Mouse (Mus musculus) CH12.LX (cell line): Measurements from ENCODE around the gene Ubr4.

Experiments used
- POLR2A ChIP-seq: IDR thresholded peaks from 2 replicates; pipeline ENCODE4 v1.6.1; 2011; ENCODE audit warnings: low read depth, mild to moderate bottlenecking, improper control_type of control experiment, low read length
- UBTF ChIP-seq: IDR thresholded peaks from 2 replicates; pipeline ENCODE4 v1.6.1; 2012; ENCODE audit warnings: low read depth, mild to moderate bottlenecking, inconsistent platforms, low read length, improper control_type of control experiment, moderate library complexity
- ZC3H11A ChIP-seq: IDR thresholded peaks from 2 replicates; pipeline ENCODE4 v1.6.1; 2012; ENCODE audit warnings: low read depth, mild to moderate bottlenecking, inconsistent platforms, low read length, improper control_type of control experiment

DNA sequence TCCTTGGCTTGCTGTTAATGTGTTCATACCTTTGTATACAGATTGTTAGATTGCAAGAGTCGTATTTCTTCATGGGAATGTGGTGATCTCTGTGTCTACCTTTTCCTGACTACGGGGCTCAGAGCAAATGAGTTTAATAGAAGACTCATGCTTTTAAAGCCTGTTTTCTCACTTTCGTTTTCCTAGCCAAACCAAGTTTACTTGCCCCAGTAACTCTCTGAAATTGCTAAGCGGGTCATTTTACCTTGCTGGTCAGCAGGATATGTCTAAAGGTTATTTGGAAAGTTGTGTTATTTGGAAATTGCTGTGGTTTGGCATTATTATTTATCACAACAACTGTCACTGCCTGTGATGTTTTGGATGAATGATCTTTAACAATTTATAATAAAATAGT is 29.0 kb downstream of the Ubr4 start:
- TF ChIP-seq POLR2A (no peak), UBTF (no peak), ZC3H11A (no peak)
